Mouse (Mus musculus) 3134 (cell line): ENCODE measurements around the gene Gm11639.

Experiments
- DNase-seq: peaks from one replicate; pipeline ENCODE4 v3.0.0-alpha.2; 2011; ENCODE audit warnings: low spot score; ENCODE audit not compliant: insufficient read length; ENCODE audit errors: extremely low read depth

Gm11639 gene

DNA sequence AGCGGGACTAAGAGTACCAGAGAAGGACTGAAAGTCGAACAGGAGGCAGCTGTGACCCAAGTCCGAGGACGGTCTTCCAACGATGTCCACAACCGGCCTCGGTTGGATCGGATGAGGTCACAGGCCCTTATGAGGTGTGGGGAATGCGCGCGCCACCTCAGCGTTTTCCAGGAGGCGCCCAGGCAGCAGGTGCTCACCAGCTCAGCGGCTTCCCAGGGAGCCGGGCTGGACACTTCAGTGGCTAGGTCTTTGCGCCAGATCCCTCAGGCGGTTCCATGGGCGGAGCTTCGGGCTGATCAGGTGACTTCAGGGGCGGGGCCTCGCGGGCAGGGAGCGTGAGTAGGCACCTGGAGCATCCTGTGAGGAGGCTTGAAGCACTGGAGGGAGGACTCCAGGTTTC lies at the start of gene Gm11639:
Gene Gm11639, plus strand, starts transcription at position 160 of the 400 bp plus-strand sequence.
- no peak for DNase-seq

DNA sequence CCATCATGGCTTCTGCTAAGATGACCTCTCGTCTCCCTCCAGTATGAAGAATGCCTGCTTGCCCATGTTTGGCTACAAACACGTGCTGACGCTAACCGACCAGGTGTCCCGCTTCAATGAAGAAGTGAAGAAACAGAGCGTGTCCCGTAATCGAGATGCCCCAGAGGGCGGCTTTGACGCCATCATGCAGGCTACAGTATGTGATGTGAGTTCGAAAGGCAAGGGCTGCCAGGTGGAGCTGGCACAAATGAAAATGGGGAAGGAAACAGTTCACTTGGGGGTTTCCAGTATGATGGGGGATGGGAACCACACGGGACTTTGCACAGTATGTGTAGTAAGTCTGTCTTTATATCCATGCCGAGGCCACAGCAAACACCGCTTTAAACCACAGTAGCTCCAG lies 48.5 kb upstream of the Gm11639 start:
- DNase-seq, result no peak

DNA sequence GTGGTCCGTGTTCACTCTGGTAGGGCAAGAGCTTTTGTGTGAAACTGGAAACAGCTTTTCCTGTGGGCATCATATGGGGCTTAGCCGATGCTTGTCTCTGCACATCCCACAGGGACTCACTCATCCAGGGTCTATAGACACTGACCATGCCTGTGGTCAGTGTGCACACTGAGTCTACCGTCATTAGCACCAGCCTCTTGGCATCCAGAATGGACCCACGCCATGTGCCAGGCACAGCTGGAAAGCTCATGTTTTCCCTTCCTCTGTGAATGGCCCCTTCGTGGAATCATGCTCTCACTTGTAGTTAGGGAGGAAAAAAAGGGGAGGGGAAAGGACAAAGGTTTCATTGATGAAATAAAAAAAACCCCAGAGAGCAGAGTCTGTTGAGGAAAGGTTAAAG lies 47.5 kb upstream of the Gm11639 start:
- DNase-seq, result no peak

DNA sequence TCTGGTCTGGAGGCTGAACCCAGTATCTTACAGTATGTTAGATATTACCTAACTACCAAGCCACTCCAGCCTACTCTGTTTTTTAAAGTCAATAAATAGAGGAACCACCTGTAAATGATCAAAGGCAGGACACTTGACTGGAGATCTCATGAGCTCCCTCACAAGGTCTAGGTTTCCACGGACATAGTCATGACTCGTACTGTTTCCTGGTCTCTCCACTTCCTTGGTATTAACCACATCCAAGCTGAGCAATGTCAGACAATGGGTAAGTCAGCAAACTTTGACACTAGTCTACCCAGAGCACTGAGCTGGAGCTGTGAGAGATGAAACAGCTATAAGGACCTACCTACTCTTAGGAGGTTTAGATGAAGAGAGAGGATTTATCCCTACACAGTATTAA lies 46.6 kb upstream of the Gm11639 start:
- DNase-seq, result no peak

DNA sequence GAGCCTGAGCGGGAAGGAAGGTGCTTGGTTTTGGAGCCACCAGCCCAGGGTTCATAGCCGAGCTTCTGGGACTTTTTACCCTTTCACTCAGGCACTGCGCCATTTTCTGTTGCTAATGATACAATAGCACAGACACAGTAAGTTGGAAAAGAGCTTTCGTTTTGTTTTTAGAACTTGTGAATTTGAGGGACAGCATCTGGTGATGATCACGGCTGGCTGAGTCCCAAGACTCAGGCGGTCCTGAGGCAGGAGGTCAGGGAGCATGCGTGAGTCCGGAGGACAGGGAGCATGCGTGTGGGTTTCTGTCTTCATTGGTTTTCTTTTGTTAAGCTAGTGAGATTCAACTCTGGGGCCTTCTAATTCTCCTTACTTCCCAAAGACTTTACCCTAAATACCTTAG lies 45.9 kb upstream of the Gm11639 start:
- DNase-seq, result no peak

DNA sequence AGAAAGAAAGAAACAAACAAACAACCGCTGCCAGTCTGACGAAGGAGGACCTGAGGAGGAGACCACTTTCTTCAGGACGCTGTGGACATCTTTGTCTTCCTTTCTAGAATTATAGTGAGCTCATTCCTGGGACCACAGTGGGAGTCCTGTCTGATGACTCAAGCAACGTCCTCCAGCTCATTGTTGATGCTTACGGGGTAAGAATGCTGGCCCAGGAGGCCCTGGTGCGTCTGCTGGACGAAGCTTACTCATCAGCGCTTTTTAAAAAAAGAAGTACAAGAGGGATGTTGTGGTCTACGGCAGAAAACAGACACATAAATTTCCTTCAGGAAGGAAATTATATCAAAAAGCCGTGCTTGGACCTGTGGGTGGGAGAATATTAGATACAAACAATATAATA lies 44.6 kb upstream of the Gm11639 start:
- peak; percentile 40 for DNase-seq

DNA sequence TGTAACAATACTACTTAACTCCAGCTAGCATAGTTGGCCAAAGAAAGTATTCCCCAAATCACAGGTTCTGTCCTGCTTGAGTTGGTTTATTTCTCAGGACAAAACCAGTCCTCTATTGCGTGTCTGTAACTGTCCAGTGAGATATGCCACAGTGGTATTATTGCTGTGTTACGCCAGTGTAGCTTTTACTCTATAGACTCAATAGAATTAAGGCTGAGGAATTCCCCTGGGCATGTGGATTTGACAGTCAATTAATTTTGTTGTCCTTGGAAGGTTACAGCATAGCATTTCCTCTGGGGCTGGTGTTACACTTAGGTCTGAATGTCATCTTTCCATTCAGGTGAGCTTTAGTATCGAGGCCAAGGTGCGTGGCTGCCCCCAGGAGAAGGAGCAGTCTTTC lies 42.3 kb upstream of the Gm11639 start:
- DNase-seq, result no peak

DNA sequence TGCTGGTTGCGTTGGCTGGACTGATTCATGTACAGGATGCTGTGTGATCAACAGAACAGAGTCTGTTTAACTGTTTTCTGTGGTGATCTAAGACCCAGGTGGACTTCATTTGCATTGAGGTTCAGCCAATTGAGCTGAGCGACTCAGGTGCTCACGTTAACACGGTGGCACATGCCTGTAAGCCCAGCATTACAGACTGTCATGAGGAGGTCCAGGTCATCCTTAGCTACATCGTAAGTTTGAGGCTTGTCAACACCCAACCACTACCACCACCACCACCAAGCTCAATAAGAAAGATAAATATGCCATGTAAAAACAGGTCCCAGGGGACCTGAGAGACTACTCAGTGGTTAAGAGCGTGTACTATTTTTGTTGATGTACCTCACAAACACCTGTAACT lies 40.1 kb upstream of the Gm11639 start:
- DNase-seq, result no peak

DNA sequence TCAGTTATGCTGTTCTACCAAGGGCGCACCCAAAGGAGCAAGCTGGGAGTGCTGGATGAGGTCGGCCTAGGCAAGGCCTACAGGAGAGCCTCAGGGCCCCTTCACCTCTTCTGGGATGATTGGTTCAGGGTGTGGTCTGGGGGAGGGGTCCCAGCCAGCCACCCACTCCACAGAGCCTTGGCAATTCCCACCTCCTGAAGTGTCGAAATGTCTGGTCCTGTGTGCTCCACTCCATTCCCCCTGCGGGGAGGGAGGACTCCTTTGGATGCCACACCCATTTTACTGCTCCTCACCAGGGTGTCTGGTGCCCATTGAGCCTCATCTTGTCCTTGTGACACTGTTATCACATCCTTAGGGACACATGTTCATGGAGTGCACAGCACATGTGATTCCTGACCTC lies 39.3 kb upstream of the Gm11639 start:
- no peak for DNase-seq

DNA sequence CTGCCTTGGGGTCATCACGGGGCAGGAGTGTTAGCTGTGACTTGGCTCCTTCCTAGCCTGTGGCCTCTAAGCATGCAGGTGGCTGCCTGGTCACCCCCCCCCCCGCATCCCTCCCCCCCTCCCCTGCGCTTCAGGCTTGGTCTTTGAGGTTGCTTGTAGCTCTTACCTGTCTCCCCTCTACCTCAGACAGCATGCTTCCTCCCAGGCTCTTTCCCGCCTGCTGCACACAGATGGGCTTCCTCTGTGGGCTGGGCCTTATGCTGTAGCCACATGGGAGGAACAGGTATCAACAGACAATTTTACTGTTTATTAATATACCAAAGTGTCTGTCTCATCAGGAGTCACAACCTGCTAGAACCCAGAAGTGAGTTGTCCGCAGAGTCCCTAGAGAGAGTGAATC lies 38.9 kb upstream of the Gm11639 start:
- DNase-seq, result no peak

DNA sequence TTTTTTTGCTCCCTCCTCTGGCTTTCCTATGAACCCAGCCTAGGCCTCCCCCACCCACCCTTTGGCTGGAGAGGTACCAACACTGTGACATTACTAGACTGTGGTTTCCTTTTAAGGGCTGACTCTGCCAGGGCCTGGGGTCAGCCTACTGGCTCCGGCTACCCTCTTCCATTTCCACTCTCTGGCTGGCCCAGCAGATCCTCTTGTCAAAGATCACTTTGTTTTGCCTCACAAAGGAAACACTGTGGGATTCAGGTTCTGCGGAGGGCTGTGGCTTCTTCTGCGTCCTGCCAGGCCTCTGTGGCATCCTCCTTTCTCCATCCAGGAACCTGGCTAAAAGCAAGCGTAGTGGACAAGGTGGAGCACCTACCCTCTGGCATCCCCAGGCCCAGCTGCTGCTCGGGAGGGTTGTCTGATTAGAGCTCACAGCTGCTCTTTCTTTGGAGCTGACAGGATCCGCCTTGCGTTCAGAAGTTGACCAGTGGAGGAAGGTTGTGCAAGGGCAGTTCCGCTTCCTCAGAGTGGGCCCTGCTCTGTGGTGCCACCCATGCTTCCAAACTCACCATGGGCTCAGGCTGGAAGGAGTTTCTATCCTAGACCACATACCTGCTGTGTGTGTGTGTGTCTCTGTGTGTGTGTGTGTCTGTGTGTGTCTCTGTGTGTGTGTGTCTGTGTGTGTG lies 38.2 kb upstream of the Gm11639 start:
- no peak for DNase-seq

DNA sequence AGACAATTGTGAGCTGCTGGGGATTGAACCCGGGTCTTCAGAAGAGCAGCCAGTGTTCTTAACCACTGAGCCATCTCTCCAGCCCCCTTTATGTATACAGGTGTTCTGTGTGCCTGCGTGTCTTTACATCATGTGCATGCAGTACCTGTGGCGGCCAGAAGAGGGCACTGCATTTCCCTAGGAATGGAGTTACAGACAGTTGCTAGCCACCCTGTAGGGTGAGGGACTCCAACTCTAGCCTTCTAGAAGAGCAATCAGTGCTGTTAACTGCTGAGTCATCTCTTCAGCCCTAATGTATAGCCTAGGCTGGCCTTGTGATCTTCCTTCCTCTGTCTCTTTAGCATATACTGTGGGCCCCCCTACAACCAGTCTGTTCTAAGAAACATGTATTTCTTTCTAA lies 36.9 kb upstream of the Gm11639 start:
- DNase-seq, result no peak

DNA sequence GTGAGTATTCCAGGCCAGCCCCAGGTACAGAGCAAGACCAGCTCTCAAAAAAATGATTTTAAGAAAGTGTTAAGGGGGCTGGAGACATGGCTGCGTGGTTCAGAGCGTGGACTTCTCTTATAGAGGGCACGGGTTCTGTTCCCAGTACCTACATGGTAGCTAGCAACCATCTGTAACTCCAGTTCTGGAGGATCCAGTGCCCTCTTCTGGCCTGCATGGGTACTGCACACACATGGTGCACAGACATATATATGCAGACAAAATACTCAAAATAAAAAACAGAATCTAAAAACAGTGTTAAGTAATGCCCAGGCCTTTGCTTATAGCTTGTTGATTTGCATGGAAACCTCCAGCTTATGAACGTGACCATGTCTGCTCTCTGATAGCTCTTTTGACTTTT lies 24.9 kb upstream of the Gm11639 start:
- no peak for DNase-seq

DNA sequence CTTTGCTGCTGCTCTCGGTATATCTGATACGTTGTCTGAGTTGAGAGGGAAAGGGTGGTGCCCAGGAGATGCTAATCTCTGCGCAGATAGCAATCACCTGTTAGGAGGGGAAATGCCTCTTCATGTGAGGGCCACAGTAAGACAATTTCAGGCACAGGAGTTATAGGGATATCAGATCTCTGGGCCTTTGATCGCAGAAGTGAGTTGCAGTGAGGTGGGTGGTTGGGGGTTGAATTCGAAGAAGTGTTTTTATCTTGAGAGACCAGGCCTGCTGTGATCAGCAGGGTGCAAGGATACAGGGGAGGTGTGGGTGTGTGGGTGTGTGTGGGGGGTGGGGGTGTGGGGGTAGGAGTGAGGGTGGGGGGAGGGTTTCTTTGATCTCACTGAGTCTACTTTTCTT lies 24.4 kb upstream of the Gm11639 start:
- no peak for DNase-seq

DNA sequence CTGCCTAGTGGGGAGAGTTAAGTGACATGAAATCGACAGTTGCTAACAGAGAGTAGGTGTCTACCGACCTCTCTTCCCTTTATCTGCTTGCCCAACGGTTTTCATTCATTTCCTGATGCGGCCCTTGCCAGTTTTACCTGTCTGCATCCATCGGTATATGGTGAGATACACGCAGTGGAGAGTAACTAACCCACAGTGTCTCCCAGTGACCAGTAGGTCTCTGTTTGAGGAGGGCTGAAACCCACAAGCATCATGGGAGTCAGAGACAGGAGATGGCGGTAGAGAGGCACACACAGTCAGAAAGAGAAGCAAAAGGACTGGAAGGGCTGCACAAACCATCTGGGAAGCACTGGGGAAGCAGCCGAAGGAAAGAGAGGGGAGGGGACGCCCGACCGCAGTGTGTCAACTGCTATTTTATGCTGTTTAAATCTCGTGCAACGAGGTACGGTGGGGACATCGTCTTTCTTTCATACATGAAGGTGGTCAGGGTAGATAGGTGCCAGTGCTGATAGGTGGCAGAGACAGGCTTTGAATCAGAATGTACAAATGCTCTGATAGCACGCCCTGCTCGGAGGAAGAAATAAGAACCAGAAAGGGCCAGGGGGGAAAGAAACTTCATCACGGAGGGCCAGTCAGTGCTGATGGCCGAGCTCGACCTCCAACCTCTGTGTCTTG lies 23.8 kb upstream of the Gm11639 start:
- DNase-seq, result no peak

DNA sequence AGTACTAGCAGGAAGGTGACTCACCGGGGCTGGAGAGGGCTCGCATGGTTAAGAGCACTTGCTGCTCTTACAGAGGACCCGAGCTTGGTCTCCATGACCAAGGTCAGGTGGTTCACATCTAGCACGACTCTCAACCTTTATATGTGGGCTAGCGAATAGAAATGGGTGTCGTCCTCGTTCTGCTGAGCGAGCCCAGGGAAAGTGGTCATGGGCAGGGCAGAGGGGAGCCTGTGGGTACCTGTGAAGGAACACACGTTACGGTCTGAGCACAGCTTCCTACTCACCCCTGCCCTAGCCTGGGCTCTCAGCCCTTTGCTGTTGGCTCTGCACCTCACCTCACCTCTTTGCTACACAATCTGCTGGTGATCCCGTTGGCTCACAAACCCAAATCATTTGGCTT lies 22.9 kb upstream of the Gm11639 start:
- DNase-seq, result no peak

DNA sequence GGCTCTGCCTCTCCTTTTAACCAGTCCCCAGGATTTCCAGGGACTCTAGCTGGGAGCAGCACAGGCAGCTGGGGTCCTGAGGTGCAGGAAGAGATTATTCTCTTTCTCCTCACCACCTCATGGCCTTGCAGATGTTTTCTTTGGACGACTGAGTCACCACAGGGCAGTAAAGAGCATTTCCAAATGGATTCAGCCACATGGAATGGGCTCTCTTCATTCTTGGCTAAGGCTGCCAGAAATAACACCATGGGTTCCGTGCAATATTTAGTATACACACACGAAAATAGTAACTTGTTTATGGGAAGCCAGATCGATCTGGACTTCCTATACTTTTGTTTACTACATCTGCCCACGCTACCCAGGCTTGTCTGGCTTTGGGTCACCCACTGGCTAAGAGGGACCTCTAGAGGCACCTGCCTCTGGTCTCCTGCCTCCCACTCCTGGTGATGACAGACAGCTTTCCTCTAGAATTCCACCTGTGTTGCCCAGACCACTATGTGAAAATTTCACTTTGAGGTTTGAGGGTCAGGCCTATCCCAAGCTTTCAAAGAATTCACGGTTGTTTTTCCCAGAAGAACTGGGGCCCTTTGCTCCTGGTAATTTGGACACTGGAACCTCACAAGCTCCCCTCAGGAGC lies 22.1 kb upstream of the Gm11639 start:
- no peak for DNase-seq

DNA sequence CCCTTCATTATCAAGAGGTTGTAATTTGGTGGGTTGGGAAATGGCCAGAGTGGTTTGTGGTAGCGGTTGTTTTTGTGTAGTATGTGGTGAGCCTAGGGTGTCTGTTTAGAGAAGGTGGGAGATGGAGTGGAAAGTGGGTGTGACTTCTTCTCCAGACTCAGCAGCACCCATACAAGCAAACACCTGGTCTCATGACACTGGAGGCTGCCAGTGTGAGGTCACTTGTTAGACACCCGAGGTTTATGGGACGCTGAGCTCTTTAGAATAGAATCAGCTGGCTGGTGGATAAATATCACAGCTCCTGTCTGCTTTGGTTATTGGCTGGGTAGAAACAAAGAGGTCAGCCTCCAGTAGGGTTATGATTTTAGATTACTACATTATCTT lies 21.6 kb upstream of the Gm11639 start:
- DNase-seq, result no peak

DNA sequence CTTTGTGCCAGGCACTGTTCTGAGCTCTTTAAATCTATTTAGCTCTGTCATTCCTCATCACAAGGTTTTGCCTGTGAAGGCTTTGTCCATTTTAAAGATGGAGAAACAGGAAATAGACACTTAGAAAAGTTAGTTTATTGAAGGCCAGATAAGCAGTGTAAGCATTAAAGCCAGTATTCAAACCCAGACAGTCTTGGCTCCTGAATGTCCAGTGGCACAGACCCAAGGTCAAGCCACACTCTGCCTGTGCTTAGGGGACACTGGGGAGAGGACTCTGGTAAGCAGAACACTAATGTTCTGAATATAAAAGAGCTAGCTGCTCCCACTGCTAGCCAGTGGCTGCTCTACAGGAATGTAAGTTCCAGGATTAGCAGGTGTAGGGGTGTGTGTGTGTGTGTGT lies 21.1 kb upstream of the Gm11639 start:
- DNase-seq, result no peak

DNA sequence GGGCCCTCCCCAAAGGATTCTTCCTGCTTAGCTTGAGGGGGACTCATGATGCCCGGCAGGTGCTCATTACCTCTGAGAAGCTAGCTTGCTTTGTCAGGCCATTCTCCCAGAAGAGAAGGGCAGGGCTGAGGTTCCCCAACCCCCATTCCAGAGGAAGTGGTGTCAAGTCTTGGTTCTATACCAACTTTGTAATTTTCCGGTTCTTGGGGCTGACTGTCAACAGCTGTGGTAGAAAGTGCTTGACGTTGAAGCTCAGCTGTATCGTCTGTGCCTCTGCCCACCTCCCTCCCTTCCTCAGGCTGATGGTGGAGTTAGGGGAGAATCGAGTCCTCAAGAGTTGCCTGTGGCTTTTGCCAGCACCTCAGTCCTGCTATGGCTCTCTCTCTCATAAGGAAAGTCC lies 18.1 kb upstream of the Gm11639 start:
- no peak for DNase-seq

DNA sequence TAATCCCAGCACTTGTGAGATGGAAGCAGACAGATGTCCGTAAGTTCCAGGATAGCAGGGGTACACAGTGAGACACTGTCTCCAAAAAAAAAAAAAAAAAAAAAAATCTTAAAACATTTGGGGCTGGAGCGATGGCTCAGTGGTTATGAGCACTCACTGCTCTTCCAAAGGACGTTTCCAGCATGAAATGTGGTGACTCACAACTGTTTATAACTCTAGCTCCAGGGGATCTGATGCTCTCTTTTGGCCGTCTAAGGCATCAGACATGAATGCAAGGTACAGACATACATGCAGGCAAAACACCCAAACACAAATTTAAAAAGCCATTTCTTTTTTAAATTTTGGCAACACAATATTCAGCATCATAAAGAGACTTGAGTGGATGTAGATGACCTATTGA lies 12.1 kb upstream of the Gm11639 start:
- DNase-seq, result no peak

DNA sequence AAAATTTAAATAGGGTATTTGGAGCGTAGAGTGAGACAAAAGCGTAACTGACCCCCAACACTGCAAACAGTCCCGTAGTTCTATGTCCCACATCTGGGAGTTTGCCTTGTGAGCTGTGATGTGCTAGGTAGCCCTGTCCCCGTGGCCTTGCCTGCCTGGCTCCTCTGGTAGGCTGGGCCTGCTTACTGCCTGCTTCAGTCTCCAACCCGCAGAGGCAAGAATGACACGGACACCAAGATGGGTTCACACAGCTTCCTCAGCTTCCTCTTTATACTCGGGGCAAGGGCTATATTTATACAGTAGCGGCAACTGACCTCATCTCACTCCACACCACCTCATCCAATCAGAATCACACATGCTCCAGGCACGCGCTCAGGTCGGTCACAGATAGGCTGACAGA lies 10.7 kb upstream of the Gm11639 start:
- no peak for DNase-seq
